Mouse (Mus musculus): ENCODE data around the gene Arl15.

The Arl15 gene

DNA sequence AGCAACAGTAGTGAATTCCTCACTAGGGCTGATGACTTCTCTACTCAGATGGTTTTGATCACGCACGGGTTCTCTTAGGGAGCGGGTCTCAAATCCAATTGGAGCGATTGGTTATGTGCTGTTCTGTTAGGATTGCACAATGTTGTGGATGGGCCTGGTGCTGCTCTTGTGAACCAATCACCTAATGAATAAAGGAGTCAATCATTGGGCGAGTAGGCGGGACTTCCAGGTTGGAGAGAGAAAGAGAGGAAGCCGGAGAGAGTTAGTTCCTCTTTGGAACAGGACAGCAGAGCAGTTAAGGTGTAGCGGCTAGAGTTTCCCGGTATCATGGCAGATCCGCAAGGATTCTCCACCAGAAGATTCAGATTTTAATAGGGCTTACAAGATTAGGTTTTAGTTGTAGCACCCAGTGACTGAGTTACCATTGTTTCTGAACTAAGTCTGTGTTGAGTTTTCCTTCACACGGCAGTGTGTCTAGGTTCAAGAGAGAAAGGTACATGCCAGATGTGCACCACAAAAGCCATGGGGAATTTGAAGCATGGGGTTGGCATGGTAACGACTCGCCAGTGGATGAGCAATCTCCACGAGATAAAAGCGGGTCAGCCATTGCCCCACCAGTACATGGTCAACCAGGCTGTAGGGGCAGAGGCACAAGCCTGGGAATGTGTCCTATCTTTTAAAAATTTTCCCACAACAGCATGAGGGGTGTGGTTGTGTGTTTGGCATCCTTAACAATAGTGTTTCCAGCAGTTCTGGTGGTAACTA is 408.7 kb downstream of the Arl15 start:
- no peak for DNase-seq (ENCODE audit: low spot score in 2 of 2)

Measured in spleen, postnatal 14 days (tissue).